Mouse (Mus musculus): Measurements from ENCODE around the gene Tas1r1.

Gene Tas1r1

DNA sequence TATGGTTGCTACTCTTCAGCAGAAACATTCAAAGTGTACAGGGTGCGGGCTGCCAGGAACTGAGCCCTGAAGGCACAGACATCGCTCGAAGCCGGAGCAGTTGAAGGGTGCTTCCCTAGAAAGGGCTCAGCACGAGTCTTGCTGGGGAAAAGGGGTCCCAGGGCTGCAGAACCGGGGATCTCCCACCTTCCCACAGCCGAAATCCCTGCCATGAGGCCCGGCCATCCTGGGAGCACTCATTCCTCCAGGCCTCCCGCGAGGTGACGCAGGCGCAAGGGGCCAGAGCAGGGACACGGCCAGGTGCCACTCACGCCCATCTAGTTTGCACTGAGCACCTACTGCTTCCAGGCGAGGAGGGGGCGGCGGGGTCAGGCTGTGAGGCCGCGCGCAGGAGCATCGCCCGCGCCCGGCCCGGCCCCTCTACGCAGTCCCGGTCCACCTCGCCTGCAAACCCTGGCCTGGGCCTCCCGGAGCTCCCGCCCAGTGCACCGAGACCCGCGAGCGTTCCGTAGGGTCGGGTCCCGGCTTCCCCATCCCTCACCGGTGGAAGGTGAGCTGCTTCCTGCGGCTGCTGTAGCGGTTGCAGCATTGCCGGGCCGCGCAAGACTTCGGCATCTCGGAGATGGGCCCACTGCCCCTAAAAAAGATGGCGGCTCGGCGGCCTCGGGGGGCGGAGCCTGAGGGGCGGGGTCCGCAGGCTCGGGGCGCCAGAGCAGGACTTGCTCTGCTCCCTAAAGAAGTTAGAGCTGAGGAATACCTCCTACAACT lies 49.8 kb downstream of the Tas1r1 start, which contains the start of gene Thap3:
Gene Thap3, minus strand, starts transcription at position 656 of the 768 bp plus-strand sequence.
- no peak for DNase-seq (ENCODE audit: low read depth, low spot score)

DNA sequence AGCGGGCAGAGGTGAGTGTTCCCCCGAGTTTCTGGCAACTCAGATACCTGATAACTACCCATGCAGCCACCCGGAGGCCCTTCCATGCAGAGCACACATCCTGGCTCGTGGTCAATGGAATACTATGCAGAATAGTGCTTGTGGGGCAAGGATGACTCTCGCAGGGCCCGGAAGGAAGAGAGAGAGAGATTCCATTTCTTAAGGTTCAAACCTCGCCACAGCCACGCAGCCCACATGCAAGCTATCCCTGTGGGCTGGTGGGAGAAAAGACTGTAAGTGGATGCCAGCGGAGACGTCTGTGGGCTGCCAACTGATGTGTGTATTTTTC lies 50.4 kb downstream of the Tas1r1 start:
- no peak for DNase-seq (ENCODE audit: low read depth, low spot score)

DNA sequence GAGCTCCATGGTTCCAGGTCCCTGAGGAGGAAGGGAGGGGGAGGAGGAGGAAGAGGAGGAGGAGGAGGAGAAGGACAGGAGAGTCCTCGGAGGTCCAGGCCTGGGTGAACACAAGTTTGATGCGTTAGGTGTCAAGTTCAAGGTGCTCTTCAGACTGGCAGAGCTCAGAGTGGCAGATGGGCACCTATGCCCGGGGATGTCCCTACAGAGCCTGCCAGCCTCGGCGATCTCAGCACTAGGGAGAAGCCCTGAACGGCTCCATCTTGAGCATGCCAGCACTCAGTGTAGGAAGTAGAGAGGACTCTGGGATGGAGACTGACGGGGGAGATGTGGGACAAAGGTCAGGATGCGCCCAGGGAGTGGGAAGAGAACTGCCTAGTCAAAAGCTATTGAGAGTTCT lies 51.7 kb downstream of the Tas1r1 start:
- DNase-seq (ENCODE audit: low read depth, low spot score) = no peak

DNA sequence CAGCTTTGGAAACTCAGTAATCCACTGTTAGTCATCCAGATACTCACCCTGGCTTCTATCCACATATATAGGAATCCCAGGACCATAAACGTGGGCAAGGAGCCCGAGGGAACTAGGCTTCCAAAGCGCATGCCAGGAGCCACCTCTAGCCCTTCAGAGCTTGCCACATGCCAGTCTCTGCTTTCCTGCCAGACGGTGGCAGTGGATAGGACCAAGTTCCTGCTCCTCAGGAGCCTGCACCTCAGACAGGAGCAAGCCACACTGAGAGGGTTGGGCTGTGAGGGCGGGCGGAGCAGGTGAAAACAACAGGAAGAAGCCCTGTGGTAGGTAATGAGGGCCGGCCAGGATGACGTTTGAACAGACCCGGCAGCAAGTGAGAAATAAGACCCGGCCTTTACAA lies 52.5 kb downstream of the Tas1r1 start:
- no peak for DNase-seq (ENCODE audit: low read depth, low spot score)

DNA sequence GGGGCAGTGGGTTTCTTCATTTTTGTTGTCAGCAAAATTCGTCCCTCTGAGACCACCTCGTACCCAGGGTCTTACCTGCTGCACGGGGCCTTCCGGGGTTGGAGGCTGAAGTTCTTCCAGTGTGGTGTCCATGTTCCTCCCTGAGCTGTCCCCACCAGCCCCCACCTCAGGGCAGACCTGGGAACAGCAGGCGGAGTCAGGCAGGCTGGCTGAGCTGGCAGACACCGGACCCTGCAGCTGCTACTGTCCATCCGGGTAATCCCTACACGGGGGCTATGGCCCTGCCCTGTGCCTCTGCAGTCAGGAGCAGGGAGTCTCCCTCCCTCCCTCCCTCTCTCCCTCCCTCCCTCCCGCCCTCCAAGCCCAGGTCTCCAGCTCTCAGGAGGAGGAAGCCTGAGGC lies 54.8 kb downstream of the Tas1r1 start:
- DNase-seq (ENCODE audit: low read depth, low spot score) = no peak

DNA sequence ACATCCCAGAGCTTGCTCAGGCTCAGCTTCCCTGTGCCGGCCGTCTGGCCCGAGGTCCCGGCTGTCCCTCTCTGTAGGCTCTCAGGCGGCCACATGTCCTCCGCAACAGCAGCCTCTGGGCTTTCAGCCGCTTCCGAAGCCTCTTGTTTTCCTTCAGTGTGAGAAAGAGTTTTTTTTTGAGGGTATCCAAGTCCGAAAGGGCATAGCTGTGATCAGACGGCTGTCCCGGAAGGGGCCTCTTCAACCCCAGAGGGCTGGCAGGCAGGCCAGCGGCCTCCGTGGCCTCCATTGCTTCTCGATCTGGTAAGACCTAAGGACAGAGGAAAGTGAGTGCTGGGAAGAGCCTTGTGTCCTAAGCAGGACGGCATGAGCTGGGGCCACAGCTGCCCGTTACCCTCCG lies 55.3 kb downstream of the Tas1r1 start:
- DNase-seq (ENCODE audit: low read depth, low spot score) = no peak

DNA sequence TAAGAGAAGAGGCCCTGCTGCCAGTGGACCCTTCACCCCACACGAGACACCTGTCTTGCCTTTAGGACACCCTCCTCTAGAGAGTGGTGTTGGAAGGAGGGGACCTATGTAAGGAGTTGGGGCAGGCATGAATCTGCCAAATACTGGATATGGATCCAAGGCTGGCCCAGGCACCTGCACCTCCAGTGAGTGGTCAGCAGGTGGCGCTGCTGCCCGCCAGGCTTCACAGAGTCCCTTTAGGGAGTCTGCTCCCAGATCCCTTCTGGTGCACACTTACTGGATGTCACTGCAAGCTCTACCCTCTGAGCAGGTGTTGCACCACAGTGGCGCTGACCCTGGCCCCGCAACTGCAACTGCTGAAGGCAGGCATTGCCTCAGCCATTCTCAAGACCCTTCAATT lies 57.0 kb downstream of the Tas1r1 start:
- DNase-seq (ENCODE audit: low read depth, low spot score) = peak; percentile 30

DNA sequence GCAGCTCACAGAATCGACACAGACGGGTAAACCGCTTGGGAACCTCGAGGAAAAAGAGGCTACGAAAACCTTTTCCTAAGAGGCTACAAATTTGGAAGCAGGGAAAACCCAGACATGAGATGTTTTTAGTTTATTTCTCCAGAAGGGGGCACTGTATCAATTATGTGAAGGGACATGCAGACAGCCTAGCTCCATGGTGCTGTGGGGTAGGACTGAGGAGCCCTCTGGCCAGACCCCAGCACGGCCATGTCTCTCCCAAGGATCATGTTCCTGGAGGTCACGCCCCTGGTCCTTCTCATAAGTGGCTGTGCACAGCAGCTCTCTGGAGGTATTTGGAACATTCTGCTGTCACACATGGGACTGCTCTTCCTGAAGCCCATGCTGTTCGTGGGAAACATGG lies 57.7 kb downstream of the Tas1r1 start:
- no peak for DNase-seq (ENCODE audit: low read depth, low spot score)
